Mouse (Mus musculus) embryonic facial prominence, embryonic 10.5 days (tissue): Measurements from ENCODE around the gene Tiam1. TPM values are rescaled to one million over a fixed set of nuclear protein-coding genes. Genes with fewer than 3 reads are reported as not detected.
"Not testable (repeated sequence)": the region's sequence is repeated elsewhere in the genome, so short reads cannot be mapped to it uniquely, and the experiment has no call there.

Experiments used
- DNase-seq: peaks from one replicate; pipeline ENCODE4 v3.0.0-alpha.2; 2017; ENCODE audit warnings: low spot score
- H3K27ac ChIP-seq: fragments of 300-500 bp; sonication (generic); replicated peaks from 2 replicates; pipeline ENCODE4 v1.5.1; 2016; ENCODE audit warnings: mild to moderate bottlenecking
- H3K27me3 ChIP-seq: fragments of 300-500 bp; sonication (generic); replicated peaks from 2 replicates; pipeline ENCODE4 v1.6.1; 2016; ENCODE audit warnings: low read depth, mild to moderate bottlenecking; ENCODE audit not compliant: poor library complexity, severe bottlenecking
- H3K36me3 ChIP-seq: fragments of 300-500 bp; sonication (generic); replicated peaks from 2 replicates; pipeline ENCODE4 v1.6.1; 2016; ENCODE audit warnings: mild to moderate bottlenecking, moderate library complexity
- H3K4me1 ChIP-seq: fragments of 300-500 bp; sonication (generic); 2 replicates; pipeline ENCODE4 v1.6.1; 2016
- H3K4me3 ChIP-seq: fragments of 300-500 bp; sonication (generic); 2 replicates; pipeline ENCODE4 v1.5.1; 2016; ENCODE audit warnings: mild to moderate bottlenecking, moderate library complexity
- H3K9me3 ChIP-seq: fragments of 300-500 bp; sonication (generic); 2 replicates; pipeline ENCODE4 v1.6.1; 2016; ENCODE audit warnings: mild to moderate bottlenecking
- WGBS: fragments of 180-500 bp; shearing (Covaris S2); methylation state at CpG from one replicate; pipeline ENCODE4 v1.1.7; 2016; 5-methylcytosine and 5-hydroxymethylcytosine counted together
- polyA plus RNA-seq: library from polyadenylated mRNA; unstranded; fragments of >200 nt; fragmentation: Nextera tagmentation; extraction: Ambion mirVana; gene quantifications from 2 replicates; pipeline ENCODE4 v1.2.1, GENCODE M21; 2016

Gene Tiam1
- polyA plus RNA-seq, 1 experiment from 2014 or later, result 25.3 TPM

DNA sequence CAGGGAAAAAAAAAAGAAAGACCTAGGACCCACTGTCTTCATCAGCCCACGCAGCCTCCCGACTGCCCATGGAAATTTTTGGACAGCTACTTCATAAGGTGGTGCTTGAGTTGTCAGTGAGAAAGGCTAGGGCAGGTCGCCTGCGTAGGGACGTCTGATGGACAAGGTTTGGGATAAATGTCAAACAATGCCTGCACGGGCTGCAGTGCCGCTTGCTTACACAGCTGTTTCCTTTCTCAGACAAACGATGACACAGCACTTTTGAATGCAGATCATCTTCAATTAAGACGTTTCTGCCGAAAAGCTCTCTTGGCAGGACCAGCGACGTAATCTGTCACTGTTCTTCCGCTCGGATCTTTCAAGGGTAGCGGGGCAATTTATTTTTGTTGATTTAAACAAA lies 70.9 kb downstream of the Tiam1 start:
- H3K27me3 ChIP-seq, result no peaks in the 10 kb centered on the region

DNA sequence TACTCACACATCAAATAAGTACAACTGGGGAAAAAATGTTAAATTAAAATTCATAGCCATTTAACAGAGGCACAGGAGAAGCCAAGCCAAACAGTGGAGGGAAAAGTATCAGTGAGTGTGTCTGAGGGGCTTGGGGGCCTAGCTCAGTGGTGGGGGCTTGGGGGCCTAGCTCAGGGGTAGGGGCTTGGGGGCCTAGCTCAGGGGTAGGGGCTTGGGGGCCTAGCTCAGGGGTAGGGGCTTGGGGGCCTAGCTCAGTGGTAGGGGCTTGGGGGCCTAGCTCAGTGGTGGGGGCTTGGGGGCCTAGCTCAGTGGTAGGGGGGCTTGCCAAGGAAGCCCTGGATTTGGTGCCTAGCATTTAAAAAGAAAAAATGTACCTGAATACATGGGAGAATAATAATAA lies 72.4 kb downstream of the Tiam1 start:
- DNase-seq, H3K27ac ChIP-seq: not testable (repeated sequence)

More for the DNA sequence above, 70.9 kb downstream of the Tiam1 start:
- Histone ChIP-seq H3K9me3 (no peaks in the 10 kb centered on the region), H3K4me1 (peaks cover 53% of the 10 kb centered on the region), H3K36me3 (peaks cover 3% of the 10 kb centered on the region; the same call in 1 of the 2 replicates), H3K4me3 (0 out of 2 replicates have a peak overlapping the region, but pooled peaks have one; percentile 21), H3K27ac (0 out of 2 replicates have a peak overlapping the region, but pooled peaks have one; percentile 30)
- peak; percentile 50 for DNase-seq
- 30% methylated on average over 15 of the region's 15 CpGs for WGBS

DNA sequence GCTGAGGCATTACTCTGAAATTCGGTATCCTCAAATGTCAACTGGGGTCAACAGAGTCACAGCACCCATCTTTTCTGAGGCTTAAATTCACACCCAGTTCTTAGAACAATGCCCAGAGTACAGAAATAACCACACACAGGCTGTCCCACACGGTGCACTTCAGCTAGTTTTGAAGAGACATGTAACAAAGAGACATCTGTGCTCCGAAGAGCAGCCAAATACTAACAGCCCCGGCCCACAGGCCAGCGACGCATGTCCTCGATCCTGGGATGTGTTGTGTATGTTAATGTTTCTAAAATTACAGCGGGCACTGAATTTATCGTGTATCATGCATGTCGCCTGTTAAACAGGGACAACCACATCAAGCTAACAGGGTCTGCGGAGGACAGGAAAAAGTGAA lies 73.5 kb downstream of the Tiam1 start:
- Histone ChIP-seq H3K9me3 (no peaks in the 10 kb centered on the region), H3K36me3 (peaks cover 18% of the 10 kb centered on the region), H3K27ac (peak overlapping the region; percentile 24; the same call in 1 of the 2 replicates), H3K27me3 (no peaks in the 10 kb centered on the region), H3K4me3 (no peak overlapping the region), H3K4me1 (peaks cover 53% of the 10 kb centered on the region)
- no peak for DNase-seq
- 91% methylated on average over 11 of the region's 11 CpGs for WGBS

More for the DNA sequence above, 72.4 kb downstream of the Tiam1 start:
- not testable (repeated sequence) for H3K9me3 ChIP-seq, H3K36me3 ChIP-seq, H3K4me3 ChIP-seq, H3K27me3 ChIP-seq
- H3K4me1 ChIP-seq, result peaks cover 53% of the 10 kb centered on the region

DNA sequence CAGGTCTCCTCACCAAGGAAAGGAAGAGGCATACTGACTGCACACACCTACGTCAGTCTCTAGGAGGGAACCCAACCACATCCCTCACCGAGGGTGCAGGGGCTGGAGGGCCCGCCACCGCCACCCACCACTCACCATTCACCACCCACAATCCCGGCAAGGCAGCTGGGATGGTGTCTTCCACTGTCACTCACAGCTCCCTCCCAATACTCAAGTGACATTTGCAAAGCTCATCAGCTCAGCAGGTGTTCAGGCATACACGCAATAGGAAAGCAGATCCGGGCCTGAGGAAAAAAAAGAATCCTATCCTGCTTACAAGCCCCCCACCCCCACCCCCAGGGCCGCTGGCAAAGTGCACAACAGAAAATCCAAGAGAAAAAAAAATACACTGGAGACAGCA lies 74.4 kb downstream of the Tiam1 start:
- DNase-seq, result no peak
- WGBS, result 80% methylated on average over 8 of the region's 8 CpGs
- Histone ChIP-seq H3K4me1 (peaks cover 46% of the 10 kb centered on the region), H3K9me3 (no peaks in the 10 kb centered on the region), H3K27me3 (no peaks in the 10 kb centered on the region), H3K4me3 (no peak overlapping the region), H3K27ac (no peak overlapping the region), H3K36me3 (peaks cover 27% of the 10 kb centered on the region)

DNA sequence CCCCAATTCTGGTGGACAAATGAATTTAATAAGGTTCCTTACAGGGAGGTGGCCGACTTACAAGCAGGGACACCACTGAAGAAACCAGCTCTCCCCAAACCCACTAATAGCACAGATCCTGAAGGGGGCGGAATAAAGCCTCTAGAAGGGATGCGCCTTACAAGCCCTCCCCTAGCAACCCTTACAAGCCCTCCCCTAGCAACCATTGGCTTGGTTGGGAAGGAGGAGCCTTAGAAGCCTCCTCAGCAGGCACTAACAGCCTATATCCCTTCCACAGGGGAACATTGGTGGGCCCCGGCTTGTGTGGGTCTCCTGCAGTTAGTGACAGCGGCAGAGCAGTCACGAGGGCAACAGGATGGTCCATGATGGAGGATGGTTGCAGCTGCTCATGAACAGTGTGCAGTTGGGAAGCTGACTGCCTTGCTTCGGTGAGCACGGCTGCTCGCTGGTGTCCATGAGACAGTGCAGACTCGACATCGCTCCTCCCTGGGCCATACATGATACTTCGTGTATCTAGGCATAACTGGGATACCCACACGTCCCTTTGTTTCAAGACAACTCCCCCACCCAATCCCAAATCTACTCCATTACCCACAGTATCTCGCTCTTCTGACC lies 90.6 kb downstream of the Tiam1 start:
- no peak overlapping the region for H3K27ac ChIP-seq
- WGBS, result 77% methylated on average over 14 of the region's 14 CpGs
- DNase-seq, result peak; percentile 43
- peaks cover 12% of the 10 kb centered on the region for H3K4me1 ChIP-seq
- no peak overlapping the region for H3K4me3 ChIP-seq
- peaks cover 11% of the 10 kb centered on the region for H3K36me3 ChIP-seq
- H3K27me3 ChIP-seq, result no peaks in the 10 kb centered on the region
- H3K9me3 ChIP-seq, result no peaks in the 10 kb centered on the region

DNA sequence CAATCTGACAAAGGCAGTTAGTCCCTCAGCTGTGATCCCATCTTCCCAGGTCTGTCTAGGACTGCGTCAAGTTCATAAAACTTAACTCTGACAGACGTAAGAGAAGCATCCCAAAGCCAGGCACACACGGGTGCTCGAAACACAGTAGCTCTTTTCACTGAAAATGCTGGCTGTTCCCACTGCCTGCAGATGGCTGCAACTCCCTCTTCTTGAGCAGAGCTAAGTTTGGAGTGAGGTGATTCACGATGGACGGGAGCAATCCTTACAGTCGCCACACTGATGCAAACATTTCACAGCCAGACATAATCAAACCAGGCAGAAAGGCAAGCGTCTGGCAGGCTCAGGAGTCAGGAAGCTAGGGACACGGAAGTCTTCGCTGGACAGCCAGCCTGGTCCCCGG lies 91.2 kb downstream of the Tiam1 start:
- peaks cover 12% of the 10 kb centered on the region for H3K4me1 ChIP-seq
- H3K4me3 ChIP-seq, result no peak overlapping the region
- no peaks in the 10 kb centered on the region for H3K9me3 ChIP-seq
- no peak for DNase-seq
- WGBS, result 79% methylated on average over 11 of the region's 11 CpGs
- H3K36me3 ChIP-seq, result peaks cover 11% of the 10 kb centered on the region
- H3K27ac ChIP-seq, result no peak overlapping the region
- no peaks in the 10 kb centered on the region for H3K27me3 ChIP-seq

DNA sequence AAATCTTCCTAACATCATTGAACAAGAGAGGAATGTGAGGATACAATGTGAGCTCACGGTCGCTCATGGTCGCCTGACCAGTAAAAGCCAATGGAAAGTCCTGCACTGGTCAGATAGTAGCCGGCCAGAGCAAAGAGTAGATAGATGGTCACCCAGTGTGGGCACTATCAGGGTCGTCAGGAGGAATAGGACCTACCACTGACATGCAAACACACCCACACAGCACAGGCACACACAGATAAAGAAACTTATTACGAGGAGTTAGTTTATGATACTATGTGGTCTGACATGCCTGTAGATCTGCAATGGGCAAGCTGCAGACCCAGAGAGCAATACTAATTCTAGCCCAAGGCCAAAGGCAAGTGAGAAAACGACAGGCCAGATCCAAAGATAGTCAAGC lies 92.5 kb downstream of the Tiam1 start:
- no peak overlapping the region for H3K27ac ChIP-seq
- H3K27me3 ChIP-seq, result no peaks in the 10 kb centered on the region
- 88% methylated on average over 7 of the region's 7 CpGs for WGBS
- H3K36me3 ChIP-seq, result peaks cover 10% of the 10 kb centered on the region
- H3K4me3 ChIP-seq, result no peak overlapping the region
- H3K4me1 ChIP-seq, result peaks cover 12% of the 10 kb centered on the region
- no peaks in the 10 kb centered on the region for H3K9me3 ChIP-seq
- no peak for DNase-seq

DNA sequence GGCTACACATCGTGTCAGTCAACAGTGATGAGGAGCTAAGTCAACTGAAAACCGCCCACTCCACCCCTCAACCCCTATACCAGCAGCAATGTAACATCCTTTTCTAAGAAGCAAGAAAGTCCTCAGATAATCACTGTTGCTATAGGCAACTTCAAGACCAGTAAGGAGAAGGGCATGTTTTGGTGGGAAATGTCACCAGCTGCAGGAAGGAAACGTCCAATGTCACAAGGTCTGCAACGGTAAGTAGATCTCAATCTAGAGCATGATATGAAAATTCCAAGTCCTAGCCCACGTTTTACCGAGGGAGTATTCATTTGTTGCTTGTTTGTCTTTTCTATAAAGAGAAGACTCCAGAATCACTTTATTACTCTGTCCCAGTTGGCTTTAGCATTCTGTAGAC lies 95.7 kb downstream of the Tiam1 start:
- H3K9me3 ChIP-seq, result no peaks in the 10 kb centered on the region
- DNase-seq, result no peak
- H3K4me3 ChIP-seq, result no peak overlapping the region
- H3K4me1 ChIP-seq, result peaks cover 4% of the 10 kb centered on the region
- H3K36me3 ChIP-seq, result no peaks in the 10 kb centered on the region; the same call in 1 of the 2 replicates
- H3K27me3 ChIP-seq, result no peaks in the 10 kb centered on the region
- H3K27ac ChIP-seq, result no peak overlapping the region
- 91% methylated on average over 6 of the region's 6 CpGs for WGBS

DNA sequence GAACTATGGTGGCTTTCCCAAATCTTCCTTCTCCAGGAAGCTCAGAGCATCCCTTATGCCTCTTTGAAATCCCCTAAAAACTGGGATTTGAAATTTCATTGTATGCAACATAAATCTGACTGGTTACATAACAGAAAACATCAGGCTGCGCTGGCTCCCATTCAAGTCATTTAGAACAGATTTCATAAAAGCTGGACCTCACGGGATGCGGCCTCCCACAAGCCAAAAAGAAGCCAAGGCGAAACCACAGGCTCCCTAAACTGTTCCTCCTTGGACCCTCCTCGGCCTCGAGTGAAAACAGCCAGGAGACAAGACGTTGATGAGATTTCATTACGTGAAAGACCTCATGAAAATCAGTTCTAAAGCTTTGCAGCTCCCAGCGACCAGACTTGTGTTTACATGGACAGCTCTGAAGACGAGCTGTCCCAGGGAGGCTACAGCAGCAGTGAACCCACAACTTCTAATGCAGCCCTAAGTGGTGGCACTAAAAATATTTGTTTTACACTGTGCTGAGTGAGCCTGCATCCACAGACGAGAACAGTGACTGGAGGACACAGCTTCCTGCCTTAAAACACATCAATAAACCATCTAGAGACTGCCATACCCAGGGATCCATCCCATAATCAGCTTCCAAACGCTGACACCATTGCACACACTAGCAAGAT lies 96.9 kb downstream of the Tiam1 start:
- no peaks in the 10 kb centered on the region; the same call in 1 of the 2 replicates for H3K36me3 ChIP-seq
- DNase-seq, result no peak
- H3K9me3 ChIP-seq, result no peaks in the 10 kb centered on the region
- 87% methylated on average over 12 of the region's 12 CpGs for WGBS
- H3K27ac ChIP-seq, result no peak overlapping the region
- no peaks in the 10 kb centered on the region for H3K4me1 ChIP-seq
- H3K27me3 ChIP-seq, result no peaks in the 10 kb centered on the region
- no peak overlapping the region for H3K4me3 ChIP-seq

DNA sequence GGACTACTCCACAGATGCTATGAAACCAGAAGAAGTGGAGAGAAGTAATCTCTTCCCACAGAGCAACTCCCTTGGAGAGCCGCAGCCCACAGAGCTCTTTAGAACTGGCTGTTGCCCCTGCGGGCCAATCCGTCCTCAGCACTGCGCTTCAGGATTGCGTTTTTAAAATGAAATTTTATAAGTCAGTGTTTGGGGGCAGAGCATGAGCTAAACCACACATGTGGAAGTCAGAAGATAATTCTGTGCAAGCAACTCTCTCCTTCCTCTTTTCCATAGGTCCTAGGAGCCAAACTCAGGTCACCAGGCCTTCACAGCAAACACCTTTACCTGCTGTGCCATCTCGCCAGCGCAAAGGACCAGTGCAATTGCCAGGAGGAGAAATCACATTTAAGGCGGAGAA lies 98.0 kb downstream of the Tiam1 start:
- Histone ChIP-seq H3K4me3 (no peak overlapping the region), H3K4me1 (peaks cover 3% of the 10 kb centered on the region; the same call in 1 of the 2 replicates), H3K36me3 (no peaks in the 10 kb centered on the region; the same call in 1 of the 2 replicates), H3K27me3 (no peaks in the 10 kb centered on the region), H3K9me3 (no peaks in the 10 kb centered on the region), H3K27ac (no peak overlapping the region)
- DNase-seq, result no peak
- 96% methylated on average over 8 of the region's 8 CpGs for WGBS

DNA sequence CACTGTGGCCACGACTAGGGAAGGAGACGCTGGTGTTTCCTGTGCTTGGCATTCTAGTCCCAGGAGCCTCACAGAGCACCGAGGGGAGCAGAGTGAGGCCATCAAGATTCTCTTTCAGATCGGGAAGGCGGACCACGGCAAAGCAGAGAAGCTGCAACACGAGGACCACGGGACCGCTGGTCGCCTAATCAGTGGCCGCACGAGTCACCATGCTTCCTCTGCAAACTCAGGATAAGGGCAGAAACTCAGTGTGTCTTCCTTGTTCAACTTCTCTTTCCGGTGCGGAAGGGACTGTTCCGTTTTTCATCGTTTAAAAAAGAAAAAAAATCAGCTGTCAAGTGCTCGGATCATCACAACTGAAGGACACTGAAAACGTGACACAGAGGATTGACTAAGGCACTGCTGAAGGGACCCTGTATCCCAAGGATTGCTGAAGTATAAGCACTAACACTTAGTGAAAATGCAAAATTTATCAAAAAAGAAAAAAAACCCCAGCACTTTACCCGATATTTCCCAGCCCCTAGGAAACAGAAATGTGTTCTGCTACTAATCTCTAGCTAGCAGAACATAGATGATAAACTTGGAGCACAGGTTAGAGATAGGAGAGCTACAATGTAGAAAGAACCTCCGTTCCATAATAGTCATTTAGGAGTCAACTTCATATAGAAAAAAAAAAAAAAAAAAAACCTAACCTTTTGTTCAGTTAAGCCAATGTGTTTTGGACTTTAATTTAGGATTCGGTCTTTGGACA lies 99.4 kb downstream of the Tiam1 start:
- Histone ChIP-seq H3K36me3 (no peaks in the 10 kb centered on the region; the same call in 1 of the 2 replicates), H3K27ac (no peak overlapping the region), H3K27me3 (no peaks in the 10 kb centered on the region), H3K4me1 (peaks cover 3% of the 10 kb centered on the region; the same call in 1 of the 2 replicates), H3K4me3 (no peak overlapping the region), H3K9me3 (no peaks in the 10 kb centered on the region)
- 86% methylated on average over 21 of the region's 21 CpGs for WGBS
- DNase-seq, result no peak

DNA sequence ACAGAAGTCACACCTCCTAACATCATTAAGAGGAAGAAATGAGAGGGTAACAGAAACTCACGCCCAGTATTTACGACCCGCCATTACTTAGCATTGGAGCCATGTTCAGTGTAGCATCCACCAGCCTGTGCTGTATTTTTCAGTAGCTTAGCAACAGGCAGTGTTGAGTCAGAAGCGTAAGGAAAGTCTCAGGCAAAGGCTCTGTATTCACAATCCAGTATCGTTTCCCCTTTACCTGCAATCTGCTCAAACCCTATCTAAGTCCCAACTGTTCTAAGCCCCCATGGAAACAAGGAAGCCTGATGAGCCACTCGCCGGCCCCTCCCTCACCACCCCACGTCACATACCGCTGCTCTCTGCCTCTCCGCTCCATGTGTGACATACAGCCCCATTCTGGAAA lies 100.7 kb downstream of the Tiam1 start:
- Histone ChIP-seq H3K36me3 (no peaks in the 10 kb centered on the region; the same call in 1 of the 2 replicates), H3K4me3 (no peak overlapping the region), H3K27ac (no peak overlapping the region), H3K27me3 (no peaks in the 10 kb centered on the region), H3K4me1 (peaks cover 3% of the 10 kb centered on the region; the same call in 1 of the 2 replicates), H3K9me3 (no peaks in the 10 kb centered on the region)
- WGBS, result 94% methylated on average over 10 of the region's 10 CpGs
- no peak for DNase-seq
